Mouse (Mus musculus) left cerebral cortex, adult 18-20 months (tissue): ENCODE data around the gene Higd2a. TPM values are rescaled to one million over a fixed set of nuclear protein-coding genes. Genes with fewer than 3 reads are reported as not detected.
A peak's percentile ranks its signal among the peaks of the same experiment; 100 is the strongest.

Experiments
- DNase-seq, 2 experiments: peaks; one replicate each; pipeline ENCODE4 v3.0.0; 2021 to 2022; ENCODE audit warnings: low spot score in 2 of 2, mixed read lengths in 1 of 2
- microRNA-seq, 2 experiments: library from miRNA; unstranded; fragments of <30 nt; microRNA quantifications; one replicate each; pipeline ENCODE4 v1.2.0; 2021
- total RNA-seq, 2 experiments: library from RNA; stranded (reverse); gene quantifications; 2 replicates each; pipeline ENCODE4 v1.2.3; 2021

Gene Higd2a
- total RNA-seq, 2 experiments from 2014 or later = 136 to 144 TPM

DNA sequence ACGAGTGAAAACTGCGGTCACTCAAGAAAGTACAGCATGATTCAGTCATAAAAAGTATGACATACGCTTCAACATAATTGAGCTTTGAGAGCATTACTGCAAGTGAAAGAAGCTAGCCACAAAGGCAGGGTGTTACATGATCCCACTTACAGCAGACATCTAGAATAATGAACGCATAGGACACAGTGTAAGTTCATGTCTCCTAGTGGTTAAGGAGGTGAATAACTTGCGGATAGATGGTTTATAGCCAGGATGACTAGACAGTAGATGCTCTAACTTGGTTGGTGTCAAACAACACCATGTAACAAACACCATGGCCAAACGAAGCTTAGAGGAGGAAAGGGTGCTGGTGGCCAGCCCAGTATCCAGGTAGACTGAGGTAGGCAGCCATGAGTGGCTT lies 27.0 kb downstream of the Higd2a start:
- no peak for DNase-seq

DNA sequence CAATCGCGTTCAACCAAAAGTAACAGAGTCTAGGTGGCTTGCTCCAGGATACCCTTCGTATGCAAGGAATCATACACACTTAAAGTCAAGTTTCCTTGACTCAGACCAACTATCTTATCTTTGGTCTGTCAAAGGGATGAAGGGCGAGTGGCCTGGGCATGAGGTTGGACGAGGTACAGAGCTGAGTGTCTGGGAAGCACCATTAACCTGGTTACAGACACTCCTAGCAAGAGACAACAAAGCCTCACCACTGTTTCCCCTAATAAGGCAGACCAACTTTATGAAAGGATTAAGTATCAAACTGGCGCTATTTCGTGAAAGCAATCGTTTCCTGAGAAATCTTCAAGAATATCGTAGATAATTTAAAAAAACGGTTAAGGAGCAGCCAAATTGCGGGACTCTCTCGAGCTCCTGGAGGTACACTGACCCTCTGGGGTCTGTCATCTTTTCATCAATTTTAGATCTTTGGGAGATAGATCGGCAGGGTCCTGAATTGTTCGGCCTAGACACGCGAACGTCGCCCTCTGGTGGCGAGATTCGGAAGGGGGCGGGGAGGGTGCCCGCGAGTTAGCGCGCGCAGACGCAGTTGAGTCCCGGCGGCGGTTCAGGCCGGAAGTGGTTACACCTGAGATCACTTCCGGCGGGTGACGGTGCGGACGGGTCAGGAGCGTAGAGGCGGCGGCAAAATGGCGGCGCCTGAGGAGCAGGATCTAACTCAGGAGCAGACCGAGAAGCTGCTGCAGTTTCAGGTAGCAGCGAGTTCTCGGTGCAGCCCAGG lies 31.3 kb downstream of the Higd2a start, which contains the start of gene Faf2:
TSS of gene Faf2 (plus strand) at position 630 of the 778 bp plus-strand sequence.
- peak; percentile 99 to 100 for DNase-seq

DNA sequence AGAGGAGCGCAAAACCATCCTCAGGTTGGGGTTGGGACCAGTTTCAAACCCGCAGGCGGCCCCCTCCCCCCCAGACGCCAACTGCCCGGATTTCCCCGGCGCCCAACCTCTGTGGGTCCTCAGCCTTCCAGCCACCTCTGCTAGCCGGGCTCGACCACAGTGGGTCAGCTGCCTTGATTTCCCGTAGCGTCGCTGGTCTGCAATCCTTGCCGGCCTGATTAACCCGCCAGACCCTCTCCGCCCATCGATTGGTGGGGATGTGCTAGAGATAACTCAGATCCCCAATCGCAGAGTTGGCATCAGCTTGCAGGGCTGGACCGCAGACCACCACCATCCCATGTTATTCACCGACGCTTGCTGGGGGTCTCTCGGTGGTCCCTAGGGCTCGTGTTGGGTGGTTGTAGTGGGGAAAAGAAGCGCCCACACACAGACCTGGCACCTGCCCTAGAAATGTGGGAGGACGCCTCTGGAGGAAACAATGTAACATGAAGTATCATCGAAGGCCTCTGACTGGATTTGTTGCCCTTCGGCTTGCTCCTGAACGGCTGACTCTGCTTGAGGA lies 32.0 kb downstream of the Higd2a start:
- DNase-seq = no peak

DNA sequence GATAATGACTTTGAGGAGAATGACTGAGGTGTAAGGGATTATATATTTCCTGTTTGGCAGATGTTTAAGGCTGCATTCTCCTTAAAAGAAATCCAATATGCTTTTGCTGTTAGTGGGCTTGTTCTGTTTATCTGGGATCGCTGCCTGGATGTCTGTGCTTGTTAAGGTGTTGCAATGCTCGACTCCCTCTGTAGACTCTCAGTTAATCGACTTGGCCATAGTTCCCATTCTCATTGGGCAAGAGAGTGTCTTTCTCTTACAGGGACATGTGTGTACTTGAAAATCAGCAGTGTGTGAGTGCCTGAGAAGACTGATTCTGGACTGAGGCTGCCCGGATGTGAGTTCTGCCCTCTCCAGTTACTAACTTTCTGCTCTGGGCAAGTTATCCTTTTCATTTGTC lies 39.1 kb downstream of the Higd2a start:
- no peak for DNase-seq

DNA sequence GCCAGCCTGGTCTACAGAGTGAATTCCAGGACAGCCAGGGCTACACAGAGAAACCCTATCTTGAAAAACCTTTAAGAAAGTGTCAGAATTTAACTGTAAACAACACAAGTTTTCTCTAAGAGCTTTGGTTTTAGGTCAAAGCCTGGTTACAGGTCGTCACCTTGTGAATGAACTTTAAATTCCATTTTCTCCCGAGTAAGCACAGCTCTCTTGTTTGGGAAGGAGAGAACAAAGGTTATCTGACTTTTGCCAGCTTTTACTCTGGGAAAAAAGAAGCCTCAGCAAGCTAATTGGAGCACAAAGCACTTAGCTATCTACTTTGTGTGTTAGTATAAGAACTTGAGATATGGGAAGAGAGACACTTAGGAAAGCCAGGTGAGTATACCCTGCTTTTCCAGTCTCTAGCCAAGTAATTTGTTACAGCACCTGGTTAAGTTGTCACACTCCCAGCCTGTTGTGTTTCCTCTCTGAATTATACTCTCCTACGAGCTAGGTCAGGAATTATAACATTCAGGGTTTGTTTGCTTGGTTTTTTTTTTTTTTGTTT lies 42.8 kb downstream of the Higd2a start:
- DNase-seq = no peak

DNA sequence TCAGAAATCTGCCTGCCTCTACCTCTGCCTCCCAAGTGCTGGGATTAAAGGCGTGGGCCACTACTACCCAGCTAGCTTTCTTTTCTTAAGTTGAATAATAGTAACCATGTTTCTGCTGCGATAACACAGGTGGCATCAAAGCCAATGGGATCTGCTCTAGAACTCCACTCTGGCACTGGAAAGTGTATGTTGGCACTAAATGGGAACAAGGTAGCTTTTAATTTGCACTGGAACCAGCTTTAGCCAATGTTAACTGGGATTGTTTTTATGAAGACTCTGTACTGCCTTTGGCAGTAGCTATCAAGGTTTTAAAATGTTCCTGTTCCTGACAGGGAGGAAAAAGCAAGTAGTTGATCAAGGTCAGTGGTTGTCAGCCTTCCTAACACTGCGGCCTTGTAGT lies 45.0 kb downstream of the Higd2a start:
- DNase-seq = no peak

Small RNA genes lying within 50 kb of the gene (microRNA-seq; reads per million reads assigned to microRNA genes)
- gene Gm24195 = 0 reads per million in 2 experiments

Other genes with a start within 250 kb of the Higd2a start
- gene Cplx2, start 218.9 kb upstream of the Higd2a start, total RNA-seq = 100 to 1,000 TPM; 791 to 833 TPM
- gene Thoc3, start 121.4 kb upstream of the Higd2a start, total RNA-seq = 10 to 100 TPM; 32.1 to 33.1 TPM
- 10 to 100 TPM; 15.5 to 16.9 TPM for gene Simc1, start 86.4 kb upstream of the Higd2a start, total RNA-seq
- gene 4833439L19Rik, start 24.8 kb upstream of the Higd2a start, total RNA-seq = 100 to 1,000 TPM; 135 to 137 TPM
- 10 to 100 TPM; 28.2 to 30.3 TPM for gene Arl10, start 15.2 kb upstream of the Higd2a start, total RNA-seq
- gene Nop16, start 117 bp upstream of the Higd2a start, total RNA-seq = 10 to 100 TPM; 23.5 to 24.6 TPM
- gene Cltb, start 21.1 kb downstream of the Higd2a start, total RNA-seq = 100 to 1,000 TPM; 280 to 320 TPM
- gene Faf2, start 31.6 kb downstream of the Higd2a start, total RNA-seq = 10 to 100 TPM; 55.9 to 56.8 TPM
- 100 to 1,000 TPM; 168 to 172 TPM for gene Rnf44, start 103.7 kb downstream of the Higd2a start, total RNA-seq
- under 1 TPM; 0.58 to 0.73 TPM for gene Cdhr2, start 111.3 kb downstream of the Higd2a start, total RNA-seq
- gene Gprin1, start 159.7 kb downstream of the Higd2a start, total RNA-seq = 100 to 1,000 TPM; 131 to 133 TPM
- 100 to 1,000 TPM; 925 to 932 TPM for gene Sncb, start 176.4 kb downstream of the Higd2a start, total RNA-seq
- gene Eif4e1b, start 193.8 kb downstream of the Higd2a start, total RNA-seq = not detected
- 10 to 100 TPM; 95.4 to 97.6 TPM for gene Tspan17, start 199.2 kb downstream of the Higd2a start, total RNA-seq